Mouse (Mus musculus) thymus, adult 2 months (tissue): ENCODE measurements at regions not wholly inside any gene's neighbourhood (a gene's known extent, or its start where the extent isn't known, plus 50 kb on each side); places are given as distances from the start of the nearest gene placed in this dataset.

Experiments
- DNase-seq: peaks from one replicate; pipeline ENCODE4 v3.0.0; 2021
- H3K27ac ChIP-seq: fragments of 200-500 bp; 2 replicates; pipeline ENCODE4 v1.5.1; 2012; ENCODE audit warnings: low read length, control low read depth; ENCODE audit not compliant: control insufficient read depth, insufficient read depth
- H3K27me3 ChIP-seq: fragments of 200-500 bp; 2 replicates; pipeline ENCODE4 v1.6.1; 2012; ENCODE audit warnings: mild to moderate bottlenecking, low read length, moderate library complexity, mixed read lengths; ENCODE audit not compliant: control insufficient read depth, insufficient read depth
- H3K36me3 ChIP-seq: fragments of 200-500 bp; 2 replicates; pipeline ENCODE4 v1.6.1; 2012; ENCODE audit warnings: mild to moderate bottlenecking, low read length, moderate library complexity; ENCODE audit not compliant: control insufficient read depth, insufficient read depth
- H3K4me1 ChIP-seq: fragments of 200-500 bp; replicated peaks from 2 replicates; pipeline ENCODE4 v1.6.1; 2012; ENCODE audit warnings: low read length; ENCODE audit not compliant: control insufficient read depth, insufficient read depth
- H3K4me3 ChIP-seq: fragments of 200-500 bp; 2 replicates; pipeline ENCODE4 v1.5.1; 2012; ENCODE audit warnings: mild to moderate bottlenecking, low read length, control low read depth, moderate library complexity; ENCODE audit not compliant: control insufficient read depth, insufficient read depth
- CTCF ChIP-seq: fragments of 200-500 bp; IDR thresholded peaks from 2 replicates; pipeline ENCODE4 v1.5.1; 2012; ENCODE audit warnings: mild to moderate bottlenecking, control low read depth, low read length, moderate library complexity, borderline replicate concordance; ENCODE audit not compliant: control insufficient read depth, poor library complexity, insufficient read depth; ENCODE audit errors: extremely low read depth
- POLR2A ChIP-seq: fragments of 200-500 bp; IDR thresholded peaks from 2 replicates; pipeline ENCODE4 v1.6.1; 2012; ENCODE audit warnings: mild to moderate bottlenecking, low read length, control low read depth, moderate library complexity; ENCODE audit not compliant: control insufficient read depth, poor library complexity, insufficient read depth; ENCODE audit errors: extremely low read depth
- WGBS: fragments of 180-500 bp; shearing (Covaris S2); methylation state at CpG from one replicate; pipeline ENCODE4 v1.1.7; 2018; 5-methylcytosine and 5-hydroxymethylcytosine counted together

DNA sequence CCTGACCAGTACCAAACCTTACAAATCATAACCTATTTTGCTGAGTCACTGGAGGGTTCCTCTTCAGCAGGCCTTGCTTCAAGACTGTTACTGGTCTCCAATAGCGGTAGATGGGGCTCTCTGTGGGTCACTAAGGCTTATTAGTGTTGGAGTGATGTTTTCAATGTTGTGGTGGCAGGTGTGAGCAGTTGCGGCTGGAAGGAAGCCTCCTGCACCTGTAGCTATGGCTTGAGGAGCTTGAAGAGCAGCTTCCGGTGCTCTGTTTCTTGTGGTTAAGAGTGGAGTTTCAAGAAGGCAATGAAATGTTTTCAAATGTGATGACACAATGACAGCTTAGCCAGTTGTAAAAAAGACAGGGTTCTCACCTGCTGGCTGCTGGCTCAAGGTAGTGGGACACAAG lies 73.1 kb upstream of the 1810046K07Rik start:
- DNase-seq: peak; percentile 66
- TF ChIP-seq CTCF: no peak
- 8% methylated on average over 3 of the region's 3 CpGs for WGBS
- Histone ChIP-seq H3K36me3 (no peaks in the 10 kb centered on the region), H3K4me1 (peaks cover 12% of the 10 kb centered on the region), H3K4me3 (no peak overlapping the region), H3K27me3 (no peaks in the 10 kb centered on the region), H3K27ac (peak overlapping the region; percentile 87)

DNA sequence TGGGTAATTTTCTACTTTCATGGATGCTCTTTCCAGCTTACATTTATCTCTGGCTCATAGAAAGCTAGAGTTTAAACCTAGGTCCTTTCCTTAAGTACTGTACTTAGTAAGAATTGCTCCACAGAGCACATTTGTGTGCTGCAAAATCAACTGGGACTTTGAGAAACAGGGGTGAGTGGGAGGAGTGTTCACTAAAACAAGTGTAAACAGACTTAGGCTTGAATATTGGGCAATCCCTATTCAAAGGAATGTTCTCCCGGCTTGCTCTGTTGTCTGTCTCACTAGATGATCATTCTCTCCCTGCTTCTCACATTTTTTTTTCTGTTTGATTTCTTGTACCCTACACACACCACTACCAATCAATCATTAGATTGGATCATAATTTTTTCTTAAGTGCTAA lies 79.3 kb upstream of the 1810046K07Rik start:
- Histone ChIP-seq H3K36me3 (no peaks in the 10 kb centered on the region), H3K27ac (no peak overlapping the region), H3K4me3 (no peak overlapping the region), H3K4me1 (no peaks in the 10 kb centered on the region), H3K27me3 (no peaks in the 10 kb centered on the region)
- TF ChIP-seq CTCF: no peak
- TF ChIP-seq POLR2A: no peak
- no peak for DNase-seq
- 82% methylated on average over 1 of the region's 1 CpGs for WGBS

DNA sequence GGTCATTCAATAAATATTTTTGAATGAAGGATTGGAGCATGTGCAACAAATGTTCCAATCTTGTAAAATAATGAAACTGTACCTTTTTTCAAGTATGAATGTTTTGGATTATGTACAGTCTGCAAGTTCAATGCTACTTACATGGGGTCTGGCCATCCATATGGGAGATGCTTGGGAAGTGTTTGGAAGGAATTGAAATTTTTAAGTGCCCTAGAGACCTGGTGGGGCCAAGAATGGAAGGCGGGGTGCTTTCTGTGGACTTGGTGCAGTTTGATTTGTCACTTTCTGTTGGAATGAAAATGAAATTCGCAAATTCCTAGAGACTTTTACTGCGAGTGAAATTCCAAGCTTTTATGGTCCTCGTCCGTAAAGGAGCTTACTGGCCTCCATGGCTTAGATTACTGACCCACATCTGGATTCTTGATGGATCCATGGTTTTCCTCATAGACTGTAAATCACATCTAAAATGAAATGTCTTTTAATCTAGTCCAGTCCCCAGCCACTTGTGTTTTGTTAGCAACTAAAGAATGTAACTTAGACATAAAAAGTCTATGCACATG lies 90.3 kb upstream of the 1810046K07Rik start:
- Histone ChIP-seq H3K4me3 (no peak overlapping the region), H3K36me3 (no peaks in the 10 kb centered on the region), H3K4me1 (no peaks in the 10 kb centered on the region), H3K27ac (no peak overlapping the region), H3K27me3 (no peaks in the 10 kb centered on the region)
- no peak for DNase-seq
- TF ChIP-seq CTCF (no peak), POLR2A (no peak)
- WGBS: 97% methylated on average over 5 of the region's 5 CpGs

DNA sequence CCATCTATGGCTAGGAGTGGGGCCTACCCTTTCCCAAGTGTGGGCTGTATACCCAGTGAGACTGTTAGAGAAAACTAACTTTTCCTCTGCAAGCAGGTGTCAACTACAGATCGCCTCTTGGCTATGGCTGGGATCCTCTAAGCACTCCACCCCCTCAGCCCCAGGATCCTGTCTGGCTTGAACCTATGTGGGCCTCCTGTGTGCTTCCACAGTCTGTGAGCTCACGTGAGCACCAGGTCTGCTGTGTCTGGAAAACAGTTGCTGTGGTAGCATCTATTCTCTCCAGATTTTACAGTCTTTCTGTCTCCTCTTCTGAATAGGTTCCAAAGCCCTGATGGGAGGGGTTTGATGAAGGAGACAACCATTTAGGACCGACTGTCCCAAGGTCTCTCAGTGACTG lies 93.8 kb upstream of the 1810046K07Rik start:
- H3K4me3 ChIP-seq: no peak overlapping the region
- H3K27ac ChIP-seq: no peak overlapping the region
- H3K36me3 ChIP-seq: no peaks in the 10 kb centered on the region
- no peaks in the 10 kb centered on the region for H3K27me3 ChIP-seq
- no peak for TF ChIP-seq CTCF
- TF ChIP-seq POLR2A: no peak
- no peaks in the 10 kb centered on the region for H3K4me1 ChIP-seq
- DNase-seq: no peak
- WGBS: 87% methylated on average over 3 of the region's 3 CpGs

DNA sequence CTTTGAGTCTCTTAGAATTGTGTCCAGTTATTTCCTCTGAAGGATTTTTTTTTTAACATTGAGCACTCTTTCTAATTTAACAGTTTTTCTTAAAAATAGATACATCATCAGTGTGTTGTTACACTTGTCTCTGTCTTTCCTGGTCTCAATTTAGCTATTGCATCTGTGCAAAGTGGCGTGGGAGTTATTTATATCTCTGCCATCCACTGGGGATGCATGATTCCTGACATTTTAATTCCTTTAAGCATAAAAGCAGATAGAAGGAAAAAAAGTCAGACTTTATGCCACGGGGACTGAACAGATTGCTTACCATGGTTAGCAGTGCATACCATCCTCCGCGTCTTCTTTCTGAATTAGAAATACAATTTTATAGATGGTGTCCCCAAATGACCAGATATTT lies 94.6 kb upstream of the 1810046K07Rik start:
- Histone ChIP-seq H3K4me3 (no peak overlapping the region), H3K4me1 (no peaks in the 10 kb centered on the region), H3K27ac (no peak overlapping the region), H3K27me3 (no peaks in the 10 kb centered on the region), H3K36me3 (no peaks in the 10 kb centered on the region)
- whole genome bisulfite sequencing: 96% methylated on average over 4 of the region's 4 CpGs
- DNase-seq: no peak
- TF ChIP-seq POLR2A (no peak), CTCF (no peak)

DNA sequence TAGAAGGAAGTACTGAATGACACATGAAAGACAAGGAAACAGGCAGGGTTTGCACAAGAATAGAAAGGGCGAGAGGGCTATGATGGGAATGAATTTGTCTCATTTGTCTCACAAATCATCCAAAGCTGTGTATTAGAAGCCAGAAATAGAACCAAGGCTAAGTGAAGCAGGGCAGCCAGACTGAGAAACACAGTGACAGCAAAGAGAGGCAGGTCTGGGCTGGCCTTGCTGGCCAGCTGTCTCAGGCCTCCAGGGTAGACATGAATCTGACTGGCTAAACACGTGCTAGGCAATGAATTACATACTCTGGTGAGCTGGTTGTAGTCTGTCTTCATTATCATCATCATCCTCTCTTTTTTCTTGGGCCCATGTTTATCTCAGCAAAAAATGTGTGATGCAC lies 101.7 kb upstream of the 1810046K07Rik start:
- WGBS: 80% methylated on average over 2 of the region's 2 CpGs
- H3K36me3 ChIP-seq: no peaks in the 10 kb centered on the region
- no peaks in the 10 kb centered on the region for H3K27me3 ChIP-seq
- H3K4me3 ChIP-seq: no peak overlapping the region
- no peaks in the 10 kb centered on the region for H3K4me1 ChIP-seq
- no peak for DNase-seq
- TF ChIP-seq POLR2A (no peak), CTCF (no peak)
- no peak overlapping the region for H3K27ac ChIP-seq

DNA sequence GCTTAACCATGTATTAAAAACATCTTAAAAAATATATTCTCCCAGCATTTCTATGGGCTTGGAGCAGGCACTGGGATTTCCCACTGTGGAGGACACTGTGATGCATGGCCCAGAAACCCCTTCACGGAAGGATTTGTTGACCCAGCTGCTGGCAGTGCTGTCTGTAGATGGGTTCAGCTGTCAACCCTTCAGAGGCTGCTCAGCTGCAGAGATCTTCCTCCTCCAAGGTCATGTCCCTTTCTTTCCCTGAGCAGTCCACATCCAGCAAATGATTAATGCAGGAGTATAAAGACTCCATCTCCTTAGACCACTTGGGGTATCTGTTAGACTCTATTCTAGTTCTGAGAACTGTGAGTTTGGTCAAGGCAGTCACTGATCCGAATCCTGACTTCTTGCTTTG lies 108.4 kb upstream of the 1810046K07Rik start:
- Histone ChIP-seq H3K27me3 (no peaks in the 10 kb centered on the region), H3K4me3 (no peak overlapping the region), H3K4me1 (no peaks in the 10 kb centered on the region), H3K27ac (no peak overlapping the region), H3K36me3 (no peaks in the 10 kb centered on the region)
- 89% methylated on average over 2 of the region's 2 CpGs for WGBS
- TF ChIP-seq CTCF (no peak), POLR2A (no peak)
- no peak for DNase-seq
